Mouse (Mus musculus) brain, adult 2 months (tissue): Measurements from ENCODE around the gene Aff1.

Experiments
- DNase-seq: peaks from one replicate; pipeline ENCODE4 v3.0.0; 2011; ENCODE audit warnings: low read depth, low spot score

Aff1 gene

DNA sequence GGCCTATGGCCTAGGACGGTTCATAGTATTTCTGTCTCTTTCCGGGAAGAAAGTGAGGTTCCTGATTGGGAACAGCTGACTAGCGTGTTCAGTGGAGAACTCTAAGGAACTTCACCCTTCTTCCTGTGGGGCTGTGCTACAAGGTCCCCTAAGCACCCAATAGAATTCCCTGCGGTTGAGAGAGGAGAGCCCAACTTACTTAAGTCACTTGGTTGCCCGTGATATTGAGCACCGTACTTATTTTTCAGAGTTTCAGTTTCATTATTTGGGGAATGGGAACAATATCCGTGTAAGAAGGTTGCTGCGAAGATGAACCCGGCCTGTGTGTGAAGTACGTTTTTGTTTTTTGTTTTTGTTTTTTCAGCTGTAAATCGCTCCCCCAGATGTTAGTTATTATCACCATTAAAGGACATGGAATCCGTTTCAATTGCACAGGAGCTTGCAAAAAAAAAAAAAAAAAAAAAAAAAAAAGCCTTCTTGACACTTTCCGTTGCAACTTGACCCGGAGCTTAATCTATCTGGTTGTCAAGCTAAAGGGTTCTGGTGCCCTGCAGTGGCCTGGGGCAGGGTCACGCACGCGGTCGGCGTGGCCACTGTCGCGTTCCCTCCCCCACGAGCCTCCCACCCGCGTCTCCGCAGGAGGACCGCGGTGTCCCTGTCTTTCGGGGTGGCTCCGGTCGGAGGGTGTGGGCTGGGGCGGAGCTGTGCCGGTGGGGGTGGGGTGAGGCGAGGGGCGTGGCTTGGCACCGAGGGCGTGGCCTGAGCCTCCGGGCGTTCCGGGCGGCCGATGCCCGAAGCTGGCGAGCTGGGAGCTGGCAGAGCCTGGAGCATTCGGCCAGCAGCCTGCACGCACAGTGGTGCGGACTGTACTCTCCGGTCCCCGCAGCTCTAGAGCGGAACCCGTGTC lies at the start of gene Aff1:
TSS of gene Aff1 (plus strand) at position 751 of the 907 bp plus-strand sequence.
- DNase-seq: peak; percentile 74

DNA sequence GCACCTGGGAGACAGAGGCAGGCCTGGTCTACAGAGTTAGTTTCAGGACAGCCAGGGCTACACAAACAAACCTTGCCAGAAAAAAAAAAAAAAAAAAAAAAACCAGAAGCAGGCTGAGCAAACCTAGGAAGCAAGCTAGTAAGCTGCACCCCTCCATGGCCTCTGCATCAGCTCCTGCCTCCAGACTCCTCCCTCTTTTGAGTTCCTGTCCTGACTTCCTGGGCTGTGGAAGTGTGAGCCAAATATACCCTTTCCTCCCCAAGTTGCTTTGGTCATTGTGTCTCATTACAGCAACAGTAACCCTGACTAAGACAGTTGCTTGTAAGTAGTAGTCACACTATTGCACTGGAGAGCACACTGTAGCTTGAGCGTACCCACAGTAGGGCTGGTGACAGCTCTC lies 48.0 kb upstream of the Aff1 start:
- DNase-seq: no peak

DNA sequence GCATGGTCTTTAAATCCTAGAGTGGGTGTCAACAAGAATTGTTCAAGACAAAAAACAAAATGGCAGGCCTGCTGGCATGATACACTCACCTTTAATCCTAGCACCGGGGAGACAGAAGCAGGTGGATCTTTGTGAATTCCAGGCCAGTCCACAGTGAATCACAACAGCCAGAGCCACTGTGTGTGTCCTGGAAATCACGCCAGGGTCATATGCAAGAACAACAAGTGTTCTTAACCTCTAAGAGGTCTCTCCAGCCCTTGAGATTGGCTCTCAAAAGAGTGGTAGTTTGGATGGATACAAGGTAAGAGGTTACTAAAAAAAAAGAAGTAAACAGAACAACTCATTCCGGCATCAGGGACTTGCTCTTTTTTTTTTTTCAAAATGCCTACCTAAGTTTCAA lies 44.9 kb upstream of the Aff1 start:
- no peak for DNase-seq

DNA sequence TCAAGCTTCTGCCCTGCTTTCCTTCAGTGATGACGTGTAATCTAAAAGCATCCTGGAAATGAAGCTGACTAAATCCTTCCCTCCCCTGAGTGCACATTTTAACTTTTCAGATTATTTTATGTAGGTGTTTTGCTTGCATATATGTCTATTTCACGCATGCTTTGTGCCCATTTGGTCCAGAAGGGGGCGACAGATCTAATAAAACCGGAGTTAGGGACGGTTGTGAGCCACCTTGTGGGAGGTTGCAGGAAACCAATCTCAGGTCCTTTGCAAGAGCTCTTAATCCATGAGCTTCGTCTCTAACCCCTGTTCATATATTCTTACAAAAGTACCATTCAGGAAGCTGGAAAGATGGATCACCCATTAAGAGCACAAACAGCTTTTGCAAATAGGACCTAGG lies 37.9 kb upstream of the Aff1 start:
- peak; percentile 52 for DNase-seq

DNA sequence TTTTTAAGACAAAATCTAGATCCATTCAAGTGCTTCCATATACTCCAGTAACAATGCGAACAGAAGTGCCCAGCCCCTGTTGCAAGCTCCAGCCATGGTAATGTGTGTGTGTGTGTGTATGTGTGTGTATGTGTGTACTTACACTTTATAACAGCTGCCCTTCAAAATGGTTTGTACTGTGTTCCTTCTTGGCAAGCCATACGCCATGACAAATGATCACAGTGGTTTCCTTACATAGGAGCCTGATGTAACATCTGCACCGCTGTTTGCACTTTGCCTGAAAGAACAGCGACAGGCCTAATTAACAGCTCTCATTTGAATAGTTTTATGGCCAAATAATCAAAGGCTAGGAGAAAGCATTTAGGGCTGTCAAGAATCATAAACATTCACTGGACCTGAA lies 37.4 kb upstream of the Aff1 start:
- DNase-seq: no peak

DNA sequence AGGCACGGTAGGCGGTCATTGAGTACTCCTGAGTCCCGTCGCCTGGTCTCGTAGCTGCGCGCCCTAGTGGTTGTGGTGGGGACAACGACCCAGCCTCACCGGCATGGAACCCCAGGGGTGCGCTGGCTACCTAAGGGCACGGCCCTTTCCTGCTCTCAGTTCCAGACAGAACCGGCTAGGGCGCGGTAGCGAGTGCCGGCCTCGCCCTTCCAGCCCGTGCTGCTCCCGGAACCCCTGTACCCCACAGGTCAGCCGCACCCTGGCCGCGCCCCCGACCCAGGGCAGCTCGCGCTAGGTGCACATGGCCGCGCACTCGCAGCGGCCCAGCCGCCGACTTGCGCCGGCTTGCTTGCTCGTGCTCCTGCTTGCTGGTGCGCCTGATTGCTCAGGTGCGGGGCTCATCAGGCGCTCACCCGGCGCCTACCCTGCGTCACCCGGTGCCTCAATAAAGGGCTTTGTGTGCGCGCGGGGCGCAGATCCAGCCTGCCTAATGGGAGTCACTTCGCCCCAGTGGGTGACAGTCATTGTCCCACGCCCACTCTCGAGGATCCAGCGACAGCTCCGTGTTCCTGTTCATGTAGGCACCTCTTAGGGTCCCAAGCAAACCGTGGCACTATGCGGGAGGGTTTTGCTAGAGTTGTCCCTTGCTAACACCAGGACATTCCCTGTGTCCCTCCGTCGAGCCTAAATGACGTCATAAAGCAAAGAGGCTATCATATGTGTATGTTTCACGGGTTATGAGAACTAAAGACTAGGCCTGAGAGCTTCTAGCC lies 36.6 kb upstream of the Aff1 start, which contains the start of gene 1700016H13Rik:
TSS of gene 1700016H13Rik (minus strand) at position 665 of the 773 bp plus-strand sequence.
- peak; percentile 38 for DNase-seq

DNA sequence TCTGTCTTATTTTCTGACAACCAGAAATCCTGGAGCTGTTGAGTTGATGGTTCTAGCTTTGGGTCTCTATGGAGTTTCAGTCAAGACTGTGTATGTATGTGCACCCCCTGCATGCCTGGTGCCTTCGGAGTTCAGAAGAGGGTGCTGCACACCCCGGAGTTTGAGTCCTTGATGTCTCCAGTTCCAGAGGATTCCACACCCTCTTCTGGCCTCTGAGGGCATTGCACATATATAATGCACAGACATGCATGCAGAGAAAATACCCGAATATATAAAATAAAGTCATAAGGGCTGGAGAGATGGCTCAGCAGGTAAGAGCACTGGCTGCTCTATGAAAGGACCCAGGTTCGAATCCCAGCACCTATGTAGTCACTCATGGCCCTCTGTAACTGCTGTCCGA lies 33.3 kb upstream of the Aff1 start:
- peak; percentile 26 for DNase-seq

DNA sequence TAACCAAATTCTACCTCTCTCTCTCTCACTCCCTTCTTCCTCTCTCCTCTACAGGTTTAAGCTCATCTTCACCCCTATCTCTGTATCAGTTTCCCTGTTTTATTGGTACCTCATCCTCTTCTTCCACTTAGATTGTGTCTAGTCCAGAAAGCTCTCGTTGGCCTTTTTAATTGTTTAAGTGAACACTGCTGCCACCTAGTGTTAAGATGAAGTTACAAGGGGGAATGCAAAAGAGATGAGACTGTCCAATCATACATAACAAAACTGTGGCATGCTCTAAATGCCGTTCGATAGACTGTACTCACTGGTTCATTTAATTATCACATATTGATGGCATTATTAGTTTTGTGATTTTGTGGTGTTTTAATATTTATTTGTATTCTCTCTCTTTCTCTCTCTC lies 32.6 kb upstream of the Aff1 start:
- DNase-seq: peak; percentile 66

DNA sequence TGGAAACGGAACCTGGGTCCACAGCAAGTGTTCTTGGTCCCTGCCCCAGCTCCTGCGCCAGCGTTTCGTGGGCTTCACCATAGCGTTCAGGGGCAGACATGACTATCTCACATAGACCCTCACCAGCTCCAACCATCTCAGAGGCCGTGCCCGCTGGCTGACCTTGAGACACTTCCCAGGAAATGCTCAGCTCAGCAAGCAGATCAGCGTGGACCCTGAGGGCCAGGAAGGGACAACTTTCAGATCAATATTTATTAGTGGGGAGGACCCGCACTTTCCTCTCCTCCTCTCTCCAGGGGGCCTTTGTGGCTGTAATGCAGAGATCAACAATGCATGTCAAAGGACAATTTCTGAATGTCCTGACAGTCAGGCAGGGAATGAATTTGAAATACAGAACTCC lies 27.2 kb upstream of the Aff1 start:
- no peak for DNase-seq

DNA sequence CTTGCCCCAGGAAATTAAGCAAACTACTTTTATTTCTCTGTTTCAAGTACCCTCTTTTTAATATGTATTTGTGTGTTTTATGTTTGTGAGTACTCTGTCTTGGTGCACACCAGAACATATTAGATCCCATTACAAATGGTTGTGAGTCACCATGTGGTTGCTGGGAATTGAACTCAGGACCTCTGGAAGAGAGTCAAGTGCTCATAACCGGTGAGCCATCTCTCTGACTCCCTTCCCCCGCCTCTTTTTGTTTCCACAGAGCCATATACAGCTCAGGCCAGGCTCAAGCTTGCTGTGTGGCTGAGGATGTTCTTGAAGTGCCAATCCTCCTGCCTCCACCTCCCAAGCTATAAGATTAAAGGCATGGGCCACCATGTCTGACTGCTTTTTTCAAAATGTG lies 26.3 kb upstream of the Aff1 start:
- no peak for DNase-seq

DNA sequence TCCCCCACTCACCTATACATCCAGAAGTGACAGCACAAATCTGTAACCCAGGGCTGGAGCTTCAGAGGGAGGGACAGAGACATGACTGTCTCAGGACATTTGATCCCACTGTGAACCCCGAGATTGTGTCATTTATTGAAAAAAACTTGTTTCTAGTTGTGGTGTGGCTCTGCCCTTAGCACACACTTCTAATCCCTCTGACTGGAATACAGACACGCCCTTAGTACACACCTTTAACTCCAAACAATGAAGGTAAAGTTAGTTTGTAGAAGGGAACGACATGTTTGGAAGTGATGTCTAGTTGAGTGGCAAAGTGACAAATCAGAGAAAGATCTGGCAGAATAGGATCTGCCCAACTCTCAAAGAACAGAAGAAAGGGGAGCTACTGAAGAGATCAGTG lies 20.3 kb upstream of the Aff1 start:
- no peak for DNase-seq

DNA sequence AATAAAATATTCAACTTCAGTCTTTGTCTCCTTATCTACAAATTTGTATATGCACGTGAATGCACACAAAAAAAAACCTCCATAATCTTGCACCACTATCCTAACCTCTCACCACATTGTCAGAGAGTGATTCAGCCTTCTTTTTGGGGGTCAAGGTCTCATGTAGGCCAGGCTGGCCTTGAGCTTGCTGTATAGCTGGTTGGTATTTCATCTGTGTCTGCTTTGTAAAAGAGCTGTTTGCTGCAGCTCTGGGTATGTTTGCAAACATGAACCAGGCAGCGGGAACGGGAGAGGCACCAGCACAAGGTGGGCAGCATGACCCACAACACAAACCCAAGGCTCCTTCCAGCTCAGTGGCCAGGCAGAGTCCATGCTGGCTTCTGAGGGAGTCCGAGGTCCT lies 18.6 kb upstream of the Aff1 start:
- DNase-seq: no peak

DNA sequence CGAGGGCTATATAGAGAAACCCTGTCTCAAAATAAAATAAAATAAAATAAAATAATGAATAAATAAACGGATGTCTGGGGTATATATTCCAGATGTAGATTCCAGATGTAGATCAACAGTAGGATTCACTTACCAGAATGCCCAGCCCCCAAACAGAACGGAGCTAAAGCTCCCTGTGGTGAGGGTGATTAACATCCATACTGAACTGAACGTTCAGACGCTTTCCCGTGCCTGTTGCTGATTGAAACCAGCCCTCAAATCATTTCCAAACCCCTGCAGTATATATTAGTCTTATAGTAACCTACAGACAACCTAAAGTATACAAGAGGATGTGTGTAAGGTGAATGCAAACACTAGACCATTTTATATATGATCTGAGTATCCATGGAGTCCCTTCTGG lies 17.7 kb upstream of the Aff1 start:
- no peak for DNase-seq

DNA sequence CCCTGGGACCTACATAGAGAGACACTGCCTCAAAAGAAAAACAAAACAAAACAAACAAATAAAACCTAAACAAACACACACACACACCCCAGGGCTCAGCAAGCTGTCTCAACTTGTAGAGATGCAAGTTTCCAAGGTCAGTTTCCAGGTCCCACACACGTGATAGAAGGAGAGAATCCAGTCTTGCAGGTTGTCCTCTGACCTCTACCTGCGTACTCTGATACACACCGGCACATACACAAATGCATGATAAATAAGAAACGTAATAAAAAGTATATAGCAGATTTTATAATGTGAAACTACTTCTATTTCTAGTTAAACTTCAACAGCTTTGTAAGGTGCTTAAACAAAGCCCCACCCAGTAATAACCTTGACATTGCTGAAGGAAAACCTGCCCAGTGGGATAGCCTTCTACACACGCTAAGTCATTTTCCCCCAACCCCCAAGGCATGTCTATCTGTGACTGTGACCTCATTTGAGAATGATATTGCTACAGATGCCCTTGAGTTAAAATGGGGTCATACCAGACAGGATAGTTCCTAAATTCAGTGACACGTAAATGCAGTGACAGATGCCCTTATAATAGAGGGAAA lies 15.8 kb upstream of the Aff1 start:
- DNase-seq: no peak

DNA sequence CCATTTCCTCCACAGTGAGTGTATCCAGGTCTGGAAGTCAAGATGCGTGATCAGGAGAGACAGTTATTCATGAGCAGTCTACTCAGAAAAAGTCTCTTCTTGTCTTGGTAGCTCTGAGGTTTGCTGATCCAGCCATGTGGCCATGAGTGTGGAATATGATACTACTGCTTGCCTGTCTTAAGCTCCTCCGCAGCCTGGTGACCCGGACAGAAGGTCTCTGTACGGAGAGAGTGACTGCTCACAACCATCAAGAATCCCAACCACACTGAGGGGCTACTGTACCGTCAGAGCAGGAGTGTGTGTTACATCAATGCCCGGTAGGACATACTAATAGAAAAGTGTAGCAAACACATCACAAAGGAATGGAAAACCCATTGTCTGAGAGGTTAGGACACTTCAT lies 14.3 kb upstream of the Aff1 start:
- DNase-seq: no peak

DNA sequence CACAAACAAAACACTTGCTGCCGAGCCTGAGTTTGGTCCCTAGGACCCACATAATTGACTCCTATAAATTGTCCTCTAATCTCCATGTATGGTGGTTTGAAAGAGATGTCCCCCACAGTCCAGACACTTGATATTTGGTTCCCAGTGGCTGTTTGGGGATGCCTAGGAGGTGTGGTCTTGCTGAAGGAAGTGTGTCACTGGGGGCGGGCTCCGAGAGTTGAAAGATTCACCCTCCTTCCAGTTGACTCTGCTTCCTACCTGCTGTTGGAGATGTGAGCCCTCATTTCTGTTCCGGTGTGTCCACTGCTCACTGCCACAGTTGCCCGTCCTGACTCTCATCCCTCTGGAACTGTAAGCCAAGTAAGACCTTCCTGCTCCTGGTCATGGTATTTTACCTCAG lies 13.2 kb upstream of the Aff1 start:
- DNase-seq: no peak

DNA sequence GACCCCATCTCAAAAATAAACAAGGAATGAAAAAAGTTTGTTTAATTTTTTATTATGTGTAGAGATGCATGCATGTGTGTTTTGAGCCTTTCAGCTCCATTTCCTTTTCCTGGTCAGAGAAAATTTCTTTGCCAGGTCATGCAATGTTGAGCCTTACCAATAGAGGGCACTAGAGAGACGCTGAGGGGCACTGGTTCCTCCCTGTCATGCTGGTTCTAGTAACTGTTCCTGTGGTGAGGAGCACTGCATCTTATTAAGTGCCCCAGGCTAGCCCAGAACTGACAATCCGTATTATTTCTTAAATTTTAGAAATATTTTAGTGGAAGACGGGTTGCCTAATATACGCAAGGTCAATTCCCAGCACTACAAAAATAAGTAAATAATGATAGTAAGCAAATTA lies 11.8 kb upstream of the Aff1 start:
- peak; percentile 82 for DNase-seq

DNA sequence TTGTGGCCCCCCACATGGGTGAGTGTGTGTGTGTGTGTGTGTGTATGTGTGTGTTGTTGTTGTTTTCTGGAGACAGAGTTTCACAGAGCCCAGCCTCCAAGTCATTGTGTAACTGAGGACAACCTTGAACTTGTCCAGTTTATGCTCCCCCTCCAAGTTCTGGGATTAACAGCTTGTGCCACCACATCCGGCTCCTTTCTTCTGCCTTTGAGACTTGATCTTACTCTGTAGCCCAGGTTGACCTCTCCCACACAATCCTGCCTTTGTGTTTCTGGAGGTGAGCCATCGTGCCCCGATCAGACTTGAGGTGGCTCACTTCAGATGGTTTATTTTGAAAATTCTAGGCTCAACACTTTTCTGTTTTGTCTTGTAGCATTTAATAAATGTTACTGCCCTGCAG lies 10.3 kb upstream of the Aff1 start:
- DNase-seq: no peak

DNA sequence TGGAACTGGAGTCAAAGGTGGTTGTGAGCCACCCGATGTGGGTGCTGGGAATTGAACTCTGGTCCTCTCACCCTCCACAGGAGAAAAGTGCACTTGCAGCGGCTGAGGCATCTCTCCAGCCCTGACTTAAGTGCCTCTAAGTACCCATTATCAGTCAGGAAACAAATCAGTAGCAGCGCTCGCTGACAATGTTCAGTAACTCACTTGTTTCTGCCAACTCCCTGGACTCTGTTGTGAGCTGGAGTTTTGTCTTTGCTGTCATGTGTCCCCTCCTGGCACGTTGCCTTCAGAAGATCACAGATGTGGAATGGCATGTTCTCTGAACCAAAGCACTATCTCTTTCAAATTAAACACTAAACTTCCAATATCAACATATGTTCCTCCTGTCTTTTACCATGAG lies 2.5 kb upstream of the Aff1 start:
- DNase-seq: no peak

DNA sequence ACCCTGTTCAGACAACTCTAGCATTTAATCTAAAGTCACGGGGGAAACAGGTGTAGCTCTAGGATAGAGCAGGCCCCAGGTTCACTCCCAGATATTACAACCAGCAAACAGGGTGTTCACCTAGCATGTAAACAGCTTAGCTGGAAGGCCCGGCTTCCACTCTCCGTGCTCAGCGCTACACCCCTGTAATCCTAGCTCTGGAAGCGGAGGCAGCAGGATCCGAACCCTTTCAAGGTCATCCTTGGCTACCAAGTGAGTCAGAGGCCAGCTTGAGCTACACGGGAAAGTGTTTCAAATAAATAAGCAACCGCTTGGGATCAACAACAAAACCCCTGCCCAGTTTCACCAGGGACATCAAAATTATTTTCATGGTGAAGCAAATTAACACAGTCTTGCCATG lies 2.0 kb upstream of the Aff1 start:
- DNase-seq: no peak

DNA sequence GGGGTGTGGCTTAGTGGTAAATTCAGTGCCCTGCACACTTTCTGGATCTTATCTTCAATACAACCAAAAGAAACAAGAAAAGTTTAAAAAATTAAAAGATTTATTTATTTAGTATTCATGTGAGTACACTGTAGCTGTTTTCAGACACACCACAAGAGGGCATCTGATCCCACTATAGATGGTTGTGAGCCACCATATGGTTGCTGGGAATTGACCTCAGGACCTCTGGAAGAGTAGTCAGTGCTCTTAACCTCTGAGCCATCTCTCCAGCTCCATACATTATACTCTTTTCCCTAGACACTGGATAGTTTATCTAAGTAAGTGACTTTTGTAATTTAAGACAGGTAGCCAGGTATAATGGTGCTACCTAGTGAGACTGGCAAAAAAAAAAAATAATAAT lies 1.0 kb upstream of the Aff1 start:
- DNase-seq: no peak

DNA sequence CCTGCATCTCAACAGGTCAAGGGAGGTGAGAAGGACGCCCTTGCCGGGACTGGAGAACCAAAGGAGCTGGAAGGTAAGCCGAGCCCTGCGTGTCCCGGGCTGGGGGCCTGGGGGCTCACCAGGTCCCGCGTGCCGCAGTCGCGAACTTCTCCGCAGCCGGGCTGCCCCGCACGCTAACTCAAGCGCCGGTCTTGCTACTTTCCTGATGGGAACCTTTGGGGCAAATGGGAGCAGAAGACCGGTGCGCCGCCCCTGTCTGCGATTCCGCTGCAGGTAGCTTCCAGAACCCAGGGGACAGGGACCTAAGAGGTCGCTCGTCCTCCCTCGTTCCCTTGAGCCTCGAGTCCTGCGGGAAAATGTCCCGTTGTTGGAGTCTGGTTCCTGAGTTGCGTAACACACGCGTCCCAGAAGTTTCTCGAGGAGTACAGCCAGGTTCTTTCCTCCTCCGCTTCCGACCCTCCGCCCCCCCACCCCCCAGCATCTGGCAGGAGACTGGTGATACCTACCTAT lies 412 bp downstream of the Aff1 start:
- peak; percentile 13 for DNase-seq
